Mouse (Mus musculus) heart, adult 2 months (tissue): ENCODE measurements at regions not wholly inside any gene's neighbourhood (a gene's known extent, or its start where the extent isn't known, plus 50 kb on each side); places are given as distances from the start of the nearest gene placed in this dataset.

Source experiments
- DNase-seq, 2 experiments: peaks; one replicate each; pipeline ENCODE4 v3.0.0; 2021
- H3K27ac ChIP-seq: fragments of 200-600 bp; 2 replicates; pipeline ENCODE4 v1.8.1; 2022
- H3K27me3 ChIP-seq: fragments of 200-500 bp; 2 replicates; pipeline ENCODE4 v1.6.1; 2012; ENCODE audit warnings: mild to moderate bottlenecking, low read length, inconsistent platforms, mixed read lengths; ENCODE audit not compliant: control insufficient read depth, insufficient read depth
- H3K36me3 ChIP-seq: fragments of 200-500 bp; 2 replicates; pipeline ENCODE4 v1.6.1; 2012; ENCODE audit warnings: low read length, inconsistent platforms; ENCODE audit not compliant: control insufficient read depth, insufficient read depth
- H3K4me1 ChIP-seq: fragments of 200-500 bp; 2 replicates; pipeline ENCODE4 v1.6.1; 2011; ENCODE audit warnings: low read length; ENCODE audit not compliant: control insufficient read depth, insufficient read depth
- H3K4me3 ChIP-seq: fragments of 200-600 bp; 2 replicates; pipeline ENCODE4 v1.8.1; 2022
- H3K79me2 ChIP-seq: fragments of 200-500 bp; replicated peaks from 2 replicates; pipeline ENCODE4 v1.6.1; 2012; ENCODE audit warnings: mild to moderate bottlenecking, inconsistent platforms, low read length, moderate library complexity, mixed read lengths; ENCODE audit not compliant: control insufficient read depth, insufficient read depth
- H3K9ac ChIP-seq: fragments of 200-500 bp; 2 replicates; pipeline ENCODE4 v1.6.1; 2012; ENCODE audit warnings: low read depth, mild to moderate bottlenecking, control low read depth, inconsistent platforms, low read length, mixed read lengths
- CTCF ChIP-seq: fragments of 200-600 bp; IDR thresholded peaks from 2 replicates; pipeline ENCODE4 v1.8.1; 2022; ENCODE audit warnings: antibody characterized with exemption, mild to moderate bottlenecking, moderate library complexity
- EP300 ChIP-seq: fragments of 200-500 bp; IDR thresholded peaks from 2 replicates; pipeline ENCODE4 v1.6.1; 2011; ENCODE audit warnings: low read depth, low read length, control low read depth; ENCODE audit not compliant: insufficient read depth
- POLR2A ChIP-seq: fragments of 200-500 bp; IDR thresholded peaks from 2 replicates; pipeline ENCODE4 v1.6.1; 2011; ENCODE audit warnings: mild to moderate bottlenecking, low read depth, low read length, control low read depth; ENCODE audit not compliant: insufficient read depth
- WGBS: fragments of 180-500 bp; shearing (Covaris S2); methylation state at CpG from one replicate; pipeline ENCODE4 v1.1.7; 2018; 5-methylcytosine and 5-hydroxymethylcytosine counted together
- intact Hi-C: fragments of 180-260 bp; cut with DNase I; formaldehyde crosslinking; loops from one replicate; pipeline ENCODE4 v1.15.1; 2025

DNA sequence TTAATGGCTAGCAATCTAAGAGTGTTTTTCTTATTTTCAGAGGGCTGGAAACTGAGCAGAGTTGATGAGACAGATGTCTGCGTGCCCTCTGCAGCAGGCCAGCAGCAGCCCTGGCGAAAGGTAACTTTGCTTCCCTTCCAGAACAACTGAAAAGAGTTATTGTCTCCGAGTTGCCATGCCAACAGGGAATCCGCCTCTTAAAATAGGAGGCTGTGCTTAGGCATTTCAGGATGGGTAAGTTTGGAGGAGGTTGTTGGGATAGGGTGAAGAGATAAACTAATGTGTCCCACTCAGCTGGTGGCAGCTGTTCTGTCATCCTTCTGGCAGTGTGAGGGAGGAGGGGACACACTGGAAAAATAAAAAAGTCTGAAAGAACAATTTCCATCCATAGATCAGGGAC is 100.6 kb upstream of the Sertad2 start:
- Histone ChIP-seq H3K27ac (no peak overlapping the region), H3K4me1 (peaks cover 1% of the 10 kb centered on the region), H3K79me2 (no peaks in the 10 kb centered on the region), H3K4me3 (no peak overlapping the region), H3K9ac (no peak overlapping the region), H3K36me3 (no peaks in the 10 kb centered on the region), H3K27me3 (no peaks in the 10 kb centered on the region)
- TF ChIP-seq EP300 (no peak), CTCF (no peak), POLR2A (no peak)
- intact Hi-C loops, result no loop called here
- no peak for DNase-seq
- 32% methylated on average over 4 of the region's 4 CpGs for WGBS

DNA sequence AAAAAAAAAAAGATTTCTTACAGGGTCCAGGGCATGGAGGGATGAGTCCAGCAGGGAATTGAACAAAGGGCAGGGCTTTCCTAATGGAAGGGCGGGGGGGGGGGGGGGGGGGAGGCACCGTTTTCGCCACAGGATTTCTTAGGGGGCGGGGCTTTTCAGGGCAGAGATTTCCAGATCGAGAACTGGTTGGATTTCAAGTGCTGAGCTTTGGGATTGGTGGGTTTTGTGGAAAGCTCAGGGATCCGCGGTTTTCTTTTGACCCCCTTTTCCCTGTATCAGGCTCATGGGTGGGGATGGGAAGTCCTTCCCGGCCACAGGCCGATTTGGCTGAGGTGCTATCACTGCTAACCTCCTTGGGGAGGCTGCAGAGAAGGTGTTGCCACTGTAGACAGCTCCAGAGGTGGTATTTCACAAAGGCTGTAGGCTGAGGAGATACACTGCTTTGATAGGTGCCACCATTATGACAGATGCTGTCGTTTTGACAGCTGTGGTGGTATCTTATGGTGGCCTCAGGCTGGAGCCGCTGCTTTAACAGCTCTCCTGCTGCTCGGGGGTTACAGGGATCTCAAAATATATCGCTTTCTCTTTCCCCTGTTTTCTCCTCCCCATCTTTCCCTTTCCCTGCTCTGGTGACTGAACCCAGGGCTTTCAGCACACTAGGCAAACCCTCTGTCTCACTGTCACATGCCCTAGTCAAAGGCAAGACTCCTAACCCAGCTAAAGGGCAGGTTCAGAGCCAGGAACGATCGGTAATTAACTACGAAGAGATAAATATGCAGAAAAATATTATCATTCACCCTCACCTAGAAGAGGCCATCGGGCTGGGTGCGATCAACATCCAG is 97.8 kb upstream of the Sertad2 start:
- WGBS, result 11% methylated on average over 18 of the region's 18 CpGs
- intact Hi-C loops, result no loop called here
- H3K79me2 ChIP-seq, result no peaks in the 10 kb centered on the region

DNA sequence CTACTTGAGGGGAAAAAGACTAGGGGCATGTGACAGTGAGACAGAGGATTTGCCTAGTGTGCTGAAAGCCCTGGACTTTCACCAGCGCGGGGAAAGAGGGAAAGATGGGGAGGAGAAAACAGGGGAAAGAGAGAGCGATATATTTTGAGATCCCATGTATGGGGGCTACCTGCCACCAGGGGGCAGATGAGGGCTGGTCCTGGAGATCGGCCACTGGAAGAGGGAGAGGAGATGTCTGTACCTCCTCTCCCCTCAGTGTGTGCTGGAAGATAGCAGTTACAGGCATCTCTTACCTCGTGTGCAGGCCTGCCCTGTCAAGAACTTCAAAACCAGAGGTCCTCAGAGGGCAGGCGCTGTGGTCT is 97.2 kb upstream of the Sertad2 start:
- peak; percentile 35; the same call in 1 of the 2 replicates for TF ChIP-seq EP300
- no peak for TF ChIP-seq POLR2A
- peak; percentile 90 for TF ChIP-seq CTCF
- Histone ChIP-seq H3K27me3 (no peaks in the 10 kb centered on the region), H3K79me2 (no peaks in the 10 kb centered on the region), H3K4me3 (no peak overlapping the region), H3K4me1 (peaks cover 1% of the 10 kb centered on the region), H3K9ac (peak overlapping the region; percentile 34; the same call in 1 of the 2 replicates), H3K36me3 (no peaks in the 10 kb centered on the region), H3K27ac (no peak overlapping the region)
- intact Hi-C loops, result no loop called here
- peak; percentile 48 to 75 for DNase-seq
- WGBS, result 2% methylated on average over 6 of the region's 6 CpGs

More for the DNA sequence above, 97.8 kb upstream of the Sertad2 start:
- Histone ChIP-seq H3K27me3 (no peaks in the 10 kb centered on the region), H3K4me3 (peak overlapping the region; percentile 26; the same call in 1 of the 2 replicates), H3K4me1 (peaks cover 1% of the 10 kb centered on the region), H3K36me3 (no peaks in the 10 kb centered on the region), H3K27ac (no peak overlapping the region), H3K9ac (peak overlapping the region; percentile 34; the same call in 1 of the 2 replicates)
- no peak for DNase-seq
- TF ChIP-seq CTCF (no peak), POLR2A (no peak), EP300 (no peak)

DNA sequence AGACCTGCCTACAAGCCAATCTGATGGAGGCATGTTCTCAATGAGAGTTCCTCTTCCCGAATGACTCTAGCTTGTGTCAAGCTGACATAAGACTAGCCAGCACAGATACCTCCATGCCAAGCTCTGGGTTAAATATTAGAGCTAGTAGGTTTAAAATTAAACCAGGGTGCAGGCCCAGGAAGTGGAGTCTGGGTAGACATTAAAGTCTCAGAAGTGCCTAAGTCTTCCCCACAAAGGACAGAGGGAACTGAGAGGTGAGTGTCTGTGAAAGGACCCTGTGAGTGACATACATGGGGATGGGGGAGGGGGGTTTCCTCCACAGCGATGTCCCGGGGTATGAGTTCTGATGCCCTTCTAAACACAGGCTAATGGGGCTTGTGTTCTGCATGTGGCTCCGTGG is 90.2 kb upstream of the Sertad2 start:
- 68% methylated on average over 4 of the region's 4 CpGs for WGBS
- H3K27me3 ChIP-seq, result no peaks in the 10 kb centered on the region
- intact Hi-C loops, result no loop called here

DNA sequence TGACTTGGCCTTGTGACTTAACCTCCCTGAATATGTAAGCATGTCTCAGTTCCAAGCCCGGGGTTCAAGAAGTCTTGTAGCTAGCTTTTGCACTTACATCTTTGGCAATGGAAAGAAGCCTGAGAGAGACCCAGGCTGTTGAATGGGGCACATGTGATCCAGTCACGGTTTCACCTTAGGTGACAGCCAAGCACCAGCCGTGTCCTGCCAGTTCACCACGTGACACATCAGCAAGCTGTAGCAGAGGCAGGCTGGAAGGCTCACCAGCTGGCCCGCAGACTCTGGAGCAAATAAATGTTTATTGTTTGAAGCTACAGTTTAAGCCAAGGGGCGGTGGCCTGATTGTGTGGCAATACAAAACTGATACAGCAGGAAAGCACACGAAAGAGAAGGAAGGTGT is 89.3 kb upstream of the Sertad2 start:
- DNase-seq, result peak in 1 of 2 experiments; percentile 21
- Histone ChIP-seq H3K79me2 (no peaks in the 10 kb centered on the region), H3K36me3 (no peaks in the 10 kb centered on the region), H3K27ac (no peak overlapping the region), H3K9ac (no peak overlapping the region), H3K4me1 (peaks cover 2% of the 10 kb centered on the region; the same call in 1 of the 2 replicates), H3K4me3 (no peak overlapping the region), H3K27me3 (no peaks in the 10 kb centered on the region)
- intact Hi-C loops, result loop anchor here (2.0 kb wide), 1 partner anchor 289 kb away; no protein-coding TSS in a partner anchor
- 67% methylated on average over 7 of the region's 7 CpGs for WGBS
- TF ChIP-seq CTCF, result no peak

More for the DNA sequence above, 90.2 kb upstream of the Sertad2 start:
- Histone ChIP-seq H3K36me3 (no peaks in the 10 kb centered on the region), H3K79me2 (no peaks in the 10 kb centered on the region), H3K4me1 (peaks cover 2% of the 10 kb centered on the region; the same call in 1 of the 2 replicates), H3K9ac (no peak overlapping the region), H3K4me3 (no peak overlapping the region), H3K27ac (no peak overlapping the region)
- no peak for DNase-seq
- TF ChIP-seq EP300 (no peak), POLR2A (no peak), CTCF (no peak)
